Mouse (Mus musculus): Measurements from ENCODE around the gene Olfr430. TPM values are rescaled to one million over a fixed set of nuclear protein-coding genes. Genes with fewer than 3 reads are reported as not detected.

Olfr430 gene
- total and polyA plus RNA-seq, 3 experiments, result not detected

DNA sequence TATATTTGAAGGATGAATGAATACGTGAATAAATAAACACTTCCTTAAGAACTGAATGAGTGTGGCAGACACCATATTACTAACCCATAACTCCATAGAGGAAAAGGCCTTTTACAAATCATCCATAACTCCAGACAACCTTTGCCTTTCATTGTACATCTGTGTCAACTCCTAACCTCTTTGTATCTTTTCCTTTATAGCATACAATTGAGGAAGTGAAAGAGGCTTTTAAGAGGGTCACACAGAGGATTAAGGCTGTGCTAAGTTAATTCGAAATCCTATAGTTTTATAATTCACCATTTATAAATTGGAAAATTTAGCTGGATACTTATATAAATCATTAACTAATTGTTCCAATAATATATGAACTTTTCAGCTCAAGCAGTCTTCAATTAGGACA, 11.2 kb upstream of the Olfr430 start:
- H3K9ac ChIP-seq (ENCODE audit: control insufficient read depth, low read depth, low read length, poor library complexity, severe bottlenecking), result no peak overlapping the region
- no peaks in the 10 kb centered on the region for H3K27me3 ChIP-seq (ENCODE audit: control insufficient read depth in 1 of 2, insufficient read depth in 2 of 2, low read length in 2 of 2)
- no peak overlapping the region for H3K4me3 ChIP-seq (ENCODE audit: control insufficient read depth in 1 of 2, insufficient read depth in 1 of 2, low read depth in 2 of 2, low read length in 2 of 2)
- no peaks in the 10 kb centered on the region for H3K79me2 ChIP-seq (ENCODE audit: control insufficient read depth, insufficient read depth, low read length, poor library complexity)
- H3K4me1 ChIP-seq (ENCODE audit: control insufficient read depth in 1 of 2, insufficient read depth in 2 of 2, low read length in 2 of 2), result no peaks in the 10 kb centered on the region
- DNase-seq (ENCODE audit: low read depth, low spot score), result no peak
- H3K36me3 ChIP-seq (ENCODE audit: control insufficient read depth in 1 of 2, insufficient read depth in 2 of 2, low read length in 2 of 2), result no peaks in the 10 kb centered on the region
- H3K9me3 ChIP-seq (replicated peaks; ENCODE audit: insufficient read depth, low read length), result no peaks in the 10 kb centered on the region
- no peak overlapping the region for H3K27ac ChIP-seq (ENCODE audit: control insufficient read depth, low read depth, low read length)
- TF ChIP-seq SIN3A (IDR thresholded peaks at IDR 0.05; ENCODE audit: low read length) (no peak), RCOR1 (IDR thresholded peaks at IDR 0.05; ENCODE audit: low read depth, low read length) (no peak), NELFE (IDR thresholded peaks at IDR 0.05; ENCODE audit: low read depth, low read length) (no peak), KAT2A (conservative IDR thresholded peaks at IDR 0.05; ENCODE audit: low read depth, low read length) (no peak), TBP (IDR thresholded peaks at IDR 0.05; ENCODE audit: low read depth, low read length) (no peak), CTCF (IDR thresholded peaks at IDR 0.05 in 2 of 3, conservative IDR thresholded peaks at IDR 0.05 in 1 of 3; ENCODE audit: control insufficient read depth in 1 of 3, insufficient read depth in 1 of 3, low read depth in 2 of 3, low read length in 3 of 3, poor library complexity in 1 of 3, severe bottlenecking in 1 of 3) (no peak), MYB (IDR thresholded peaks at IDR 0.05; ENCODE audit: low read depth, low read length) (no peak), UBTF (IDR thresholded peaks at IDR 0.05; ENCODE audit: borderline replicate concordance, insufficient read depth, low read depth, low read length) (no peak), TAL1 (IDR thresholded peaks at IDR 0.05; ENCODE audit: low read length) (no peak), RAD21 (IDR thresholded peaks at IDR 0.05; ENCODE audit: low read depth, low read length) (no peak), USF1 (IDR thresholded peaks at IDR 0.05; ENCODE audit: low read depth, low read length) (no peak), BHLHE40 (IDR thresholded peaks at IDR 0.05; ENCODE audit: borderline replicate concordance, low read depth, low read length) (no peak), ELF1 (IDR thresholded peaks at IDR 0.05; ENCODE audit: low read depth, low read length) (no peak), EP300 (IDR thresholded peaks at IDR 0.05; ENCODE audit: low read depth in 1 of 2, low read length in 2 of 2) (no peak), POLR2A (IDR thresholded peaks at IDR 0.05; ENCODE audit: control insufficient read depth in 1 of 2, insufficient read depth in 1 of 2, low read depth in 1 of 2, low read length in 2 of 2, poor library complexity in 1 of 2) (no peak), ZC3H11A (IDR thresholded peaks at IDR 0.05; ENCODE audit: low read depth, low read length) (no peak), POLR2AphosphoS2 (IDR thresholded peaks at IDR 0.05; ENCODE audit: low read length) (no peak)

DNA sequence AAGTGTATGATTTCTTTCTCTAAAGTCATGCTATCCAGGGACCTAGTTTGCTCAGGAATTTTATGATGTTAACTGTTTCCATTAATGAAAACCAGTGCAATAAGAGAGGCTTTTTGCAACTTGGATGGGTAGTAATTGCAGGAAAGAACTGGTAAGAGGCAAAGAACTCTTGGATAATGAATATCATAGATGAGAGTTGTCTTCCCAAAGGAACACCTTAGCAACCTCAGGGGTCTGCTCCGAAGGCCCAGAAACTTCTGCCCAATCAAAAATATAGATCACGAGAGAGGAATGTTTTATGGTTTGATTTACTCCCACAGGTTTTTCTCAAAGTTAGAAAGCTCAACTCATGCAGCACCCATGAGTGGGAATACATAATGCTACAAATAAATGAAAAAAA, 17.6 kb downstream of the Olfr430 start, which contains the start of gene Olfr429:
Gene Olfr429, plus strand, starts transcription at position 301 of the 400 bp plus-strand sequence.
- no peak within 1 kb of the TSS for H3K27ac ChIP-seq (ENCODE audit: control insufficient read depth, low read depth, low read length)
- TF ChIP-seq MXI1 (IDR thresholded peaks at IDR 0.05; ENCODE audit: low read depth, low read length), result no peak
- TF ChIP-seq ELF1 (IDR thresholded peaks at IDR 0.05; ENCODE audit: low read depth, low read length), result no peak
- TF ChIP-seq KAT2A (conservative IDR thresholded peaks at IDR 0.05; ENCODE audit: low read depth, low read length), result no peak
- TF ChIP-seq CHD1 (IDR thresholded peaks at IDR 0.05; ENCODE audit: low read depth, low read length), result no peak
- TF ChIP-seq GABPA (IDR thresholded peaks at IDR 0.05; ENCODE audit: low read depth, low read length), result no peak
- no peak for TF ChIP-seq GATA1 (IDR thresholded peaks at IDR 0.05; ENCODE audit: low read depth, low read length)
- TF ChIP-seq TAL1 (IDR thresholded peaks at IDR 0.05; ENCODE audit: low read length), result no peak
- no peak for TF ChIP-seq SIN3A (IDR thresholded peaks at IDR 0.05; ENCODE audit: low read length)
- no peak for TF ChIP-seq MAZ (IDR thresholded peaks at IDR 0.05; ENCODE audit: low read depth, low read length)
- TF ChIP-seq NRF1 (IDR thresholded peaks at IDR 0.05; ENCODE audit: insufficient read depth, low read depth, low read length, poor library complexity, severe bottlenecking), result no peak
- no peak for TF ChIP-seq TBP (IDR thresholded peaks at IDR 0.05; ENCODE audit: low read depth, low read length)
- TF ChIP-seq POLR2A (IDR thresholded peaks at IDR 0.05; ENCODE audit: control insufficient read depth in 1 of 2, insufficient read depth in 1 of 2, low read depth in 1 of 2, low read length in 2 of 2, poor library complexity in 1 of 2), result no peak
- TF ChIP-seq JUND (IDR thresholded peaks at IDR 0.05; ENCODE audit: low read depth, low read length), result no peak
- TF ChIP-seq MAX (IDR thresholded peaks at IDR 0.05; ENCODE audit: low read length), result no peak
- H3K9me3 ChIP-seq (replicated peaks; ENCODE audit: insufficient read depth, low read length), result no peaks in the 10 kb centered on the region
- H3K79me2 ChIP-seq (ENCODE audit: control insufficient read depth, insufficient read depth, low read length, poor library complexity), result no peaks in the 10 kb centered on the region
- no peaks in the 10 kb centered on the region for H3K36me3 ChIP-seq (ENCODE audit: control insufficient read depth in 1 of 2, insufficient read depth in 2 of 2, low read length in 2 of 2)
- no peak within 1 kb of the TSS for H3K9ac ChIP-seq (ENCODE audit: control insufficient read depth, low read depth, low read length, poor library complexity, severe bottlenecking)
- no peaks in the 10 kb centered on the region for H3K27me3 ChIP-seq (ENCODE audit: control insufficient read depth in 1 of 2, insufficient read depth in 2 of 2, low read length in 2 of 2)
- no peak within 1 kb of the TSS for H3K4me3 ChIP-seq (ENCODE audit: control insufficient read depth in 1 of 2, insufficient read depth in 1 of 2, low read depth in 2 of 2, low read length in 2 of 2)
- no peak for DNase-seq (ENCODE audit: low read depth, low spot score)
- no peaks in the 10 kb centered on the region for H3K4me1 ChIP-seq (ENCODE audit: control insufficient read depth in 1 of 2, insufficient read depth in 2 of 2, low read length in 2 of 2)

Measured in MEL (cell line).